Mouse (Mus musculus): ENCODE results near the gene Mtmr12. TPM values are rescaled to one million over a fixed set of nuclear protein-coding genes. Genes with fewer than 3 reads are reported as not detected.
"Not testable (repeated sequence)": the region's sequence is repeated elsewhere in the genome, so short reads cannot be mapped to it uniquely, and the experiment has no call there.

The Mtmr12 gene
- polyA plus RNA-seq (2015; fragmentation: Nextera tagmentation; extraction: Ambion mirVana), result 6.5 and 9.6 TPM in 2 replicates

DNA sequence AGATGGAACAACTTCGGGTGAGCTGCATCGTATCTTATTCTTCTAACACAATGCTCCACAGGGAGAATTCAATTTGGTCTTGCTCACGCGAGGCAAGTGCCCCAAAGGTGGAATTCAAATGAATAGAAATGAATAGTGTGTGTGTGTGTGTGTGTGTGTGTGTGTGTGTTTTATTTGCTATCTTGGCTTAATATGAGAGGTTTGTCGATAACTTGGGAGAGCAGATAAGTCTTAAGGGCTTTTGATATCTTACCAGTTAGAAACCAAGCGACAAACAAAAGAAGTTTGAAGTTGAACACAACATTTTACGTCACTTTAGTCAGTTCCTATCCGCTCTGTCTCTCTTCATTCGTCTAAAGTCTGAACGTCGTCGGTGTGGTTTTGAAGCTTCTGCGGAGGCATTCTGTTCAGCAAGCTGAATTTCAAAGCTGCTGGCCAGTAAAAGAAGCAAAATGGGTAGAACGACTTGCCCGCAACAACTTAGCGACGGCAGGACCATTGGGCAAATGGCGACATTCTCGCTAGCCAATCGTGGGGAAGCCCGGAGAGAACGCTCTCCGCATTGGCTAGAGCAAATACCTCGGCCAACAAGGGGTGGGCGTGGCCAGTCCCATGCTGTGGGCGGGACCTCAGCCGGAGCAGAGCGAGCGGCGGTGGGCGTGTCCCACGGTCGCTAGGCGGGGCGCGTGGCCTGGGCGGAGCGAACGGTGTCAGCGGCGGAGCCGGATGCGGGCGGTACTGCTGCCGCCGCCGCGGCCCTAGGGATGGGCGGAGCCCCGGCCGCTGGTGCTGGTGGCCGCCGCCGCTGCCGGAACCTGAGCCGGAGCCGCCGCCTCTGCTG, at the start of gene Mtmr12:
TSS of gene Mtmr12 (plus strand) at position 710 of the 841 bp plus-strand sequence.
- H3K9ac ChIP-seq (replicated peaks), result peak within 1 kb of the TSS; percentile 89
- no peaks in the 10 kb centered on the region for H3K36me3 ChIP-seq
- peak within 1 kb of the TSS; percentile 67 for H3K4me2 ChIP-seq
- H3K4me3 ChIP-seq (replicated peaks), result peak within 1 kb of the TSS; percentile 96
- WGBS, result under 1% methylated on average over 53 of the region's 58 CpGs
- no peaks in the 10 kb centered on the region for H3K9me3 ChIP-seq (replicated peaks)
- peak; percentile 98 for ATAC-seq (ENCODE audit: low FRiP score)
- H3K27me3 ChIP-seq (replicated peaks), result no peaks in the 10 kb centered on the region
- H3K4me1 ChIP-seq, result peaks cover 38% of the 10 kb centered on the region
- peak within 1 kb of the TSS; percentile 93 for H3K27ac ChIP-seq (replicated peaks)

DNA sequence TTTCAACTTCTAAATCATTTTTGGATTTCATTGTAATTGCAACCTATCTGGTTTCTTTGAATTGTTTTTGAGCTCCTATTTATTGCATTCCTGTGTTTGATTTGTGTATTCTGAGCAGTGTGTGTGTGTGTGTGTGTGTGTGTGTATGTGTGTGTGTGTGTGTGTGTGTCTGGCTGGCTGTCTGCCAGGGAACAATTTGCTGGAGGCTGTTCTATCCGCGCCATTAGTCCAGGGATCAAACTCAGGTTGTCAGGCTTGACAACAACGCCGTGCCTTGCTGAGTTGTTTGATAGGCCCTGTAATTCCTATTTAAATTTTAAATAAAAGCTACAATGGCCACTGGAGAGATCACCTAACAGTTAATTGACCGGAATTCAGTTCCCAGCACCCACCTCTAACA, 26.7 kb upstream of the Mtmr12 start:
- Histone ChIP-seq H3K4me1 (no peaks in the 10 kb centered on the region), H3K27me3 (replicated peaks) (no peaks in the 10 kb centered on the region), H3K4me3 (replicated peaks) (no peak overlapping the region), H3K9ac (replicated peaks) (no peak overlapping the region), H3K27ac (replicated peaks) (no peak overlapping the region), H3K4me2 (no peak overlapping the region), H3K9me3 (replicated peaks) (no peaks in the 10 kb centered on the region), H3K36me3 (peaks cover 53% of the 10 kb centered on the region)
- 45% methylated on average over 5 of the region's 5 CpGs for WGBS
- ATAC-seq (ENCODE audit: low FRiP score), result no peak

DNA sequence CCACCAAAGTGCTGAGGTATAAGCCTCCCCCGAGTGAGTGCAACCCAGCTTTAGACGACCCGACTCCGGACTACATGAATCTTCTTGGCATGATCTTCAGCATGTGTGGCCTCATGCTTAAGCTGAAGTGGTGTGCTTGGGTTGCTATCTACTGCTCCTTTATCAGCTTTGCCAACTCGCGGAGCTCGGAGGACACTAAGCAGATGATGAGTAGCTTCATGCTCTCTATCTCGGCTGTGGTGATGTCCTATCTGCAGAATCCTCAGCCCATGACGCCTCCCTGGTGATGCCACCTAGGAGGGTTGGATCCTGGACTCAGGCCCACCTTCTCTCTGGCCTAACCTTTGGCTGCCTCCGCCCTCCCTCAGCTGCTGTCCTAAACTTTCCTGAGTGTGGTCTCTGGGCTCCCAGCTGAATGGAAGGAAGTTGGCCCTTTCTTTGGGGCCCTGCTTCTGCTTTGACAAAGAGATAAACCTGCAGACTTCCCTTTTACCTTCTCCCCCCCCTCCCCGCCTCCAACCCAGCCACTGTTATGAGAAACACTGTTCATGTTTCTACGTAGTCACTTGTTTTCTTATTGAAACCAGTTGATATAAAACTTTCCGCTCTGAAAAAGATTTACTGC, 23.5 kb upstream of the Mtmr12 start:
- peaks cover 29% of the 10 kb centered on the region for H3K36me3 ChIP-seq
- WGBS, result 90% methylated on average over 13 of the region's 13 CpGs
- not testable (repeated sequence) for H3K9me3 ChIP-seq (replicated peaks)

DNA sequence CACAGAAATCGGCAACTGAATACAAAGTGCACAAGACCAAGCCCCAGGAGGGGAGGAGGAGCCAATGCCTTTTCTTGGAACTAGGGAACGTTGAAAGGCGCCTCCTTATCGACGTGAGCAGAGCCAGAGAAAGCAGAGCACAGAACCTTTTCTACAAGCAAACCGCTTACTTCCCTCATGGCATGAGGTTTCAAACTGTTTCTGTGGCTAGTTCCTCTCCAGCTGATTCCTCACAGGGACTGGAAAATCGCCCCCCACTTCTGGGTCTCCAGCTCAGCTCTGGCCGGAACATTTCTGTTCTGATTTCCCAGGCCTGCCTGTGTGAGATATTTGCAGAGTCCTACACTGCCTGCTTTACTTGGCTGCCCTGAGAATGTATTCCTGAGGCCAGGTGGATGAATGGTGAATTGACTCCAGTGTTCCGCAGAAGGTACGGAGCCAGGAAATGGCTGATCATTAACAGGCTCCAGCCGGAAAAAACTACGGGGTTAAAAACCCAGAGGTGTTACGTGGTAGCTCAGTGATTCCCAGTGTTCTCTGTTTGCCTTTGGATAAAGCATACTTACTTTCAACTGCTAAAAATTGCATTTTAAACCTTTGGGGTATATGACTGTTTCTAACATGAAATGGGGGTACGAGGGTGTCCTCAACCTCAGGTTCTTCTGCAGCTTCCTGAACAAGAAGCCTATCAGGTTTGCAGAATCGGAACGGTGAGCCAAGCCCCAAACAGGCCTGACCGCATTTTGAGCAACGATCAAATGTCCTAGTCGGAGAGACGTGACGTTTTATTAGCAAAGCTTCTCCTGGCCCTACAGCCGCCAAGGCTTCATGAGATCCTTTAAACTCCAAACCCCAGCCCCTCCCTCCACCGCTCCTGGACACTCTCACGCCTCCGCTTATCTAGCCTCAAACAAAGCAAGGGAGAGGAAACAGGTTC, 10.7 kb upstream of the Mtmr12 start:
- WGBS, result 71% methylated on average over 25 of the region's 25 CpGs
- peaks cover 11% of the 10 kb centered on the region; the same call in 1 of the 2 replicates for H3K36me3 ChIP-seq
- H3K27me3 ChIP-seq (replicated peaks), result no peaks in the 10 kb centered on the region
- H3K4me1 ChIP-seq, result no peaks in the 10 kb centered on the region
- no peak overlapping the region for H3K27ac ChIP-seq (replicated peaks)
- H3K9ac ChIP-seq (replicated peaks), result no peak overlapping the region
- H3K9me3 ChIP-seq (replicated peaks), result no peaks in the 10 kb centered on the region
- H3K4me3 ChIP-seq (replicated peaks), result no peak overlapping the region
- no peak for ATAC-seq (ENCODE audit: low FRiP score)
- no peak overlapping the region for H3K4me2 ChIP-seq

More for the DNA sequence above, 23.5 kb upstream of the Mtmr12 start:
- not testable (repeated sequence) for H3K4me2 ChIP-seq; H3K4me3 ChIP-seq (replicated peaks); H3K27me3 ChIP-seq (replicated peaks); H3K27ac ChIP-seq (replicated peaks); ATAC-seq (ENCODE audit: low FRiP score); H3K4me1 ChIP-seq; H3K9ac ChIP-seq (replicated peaks)

DNA sequence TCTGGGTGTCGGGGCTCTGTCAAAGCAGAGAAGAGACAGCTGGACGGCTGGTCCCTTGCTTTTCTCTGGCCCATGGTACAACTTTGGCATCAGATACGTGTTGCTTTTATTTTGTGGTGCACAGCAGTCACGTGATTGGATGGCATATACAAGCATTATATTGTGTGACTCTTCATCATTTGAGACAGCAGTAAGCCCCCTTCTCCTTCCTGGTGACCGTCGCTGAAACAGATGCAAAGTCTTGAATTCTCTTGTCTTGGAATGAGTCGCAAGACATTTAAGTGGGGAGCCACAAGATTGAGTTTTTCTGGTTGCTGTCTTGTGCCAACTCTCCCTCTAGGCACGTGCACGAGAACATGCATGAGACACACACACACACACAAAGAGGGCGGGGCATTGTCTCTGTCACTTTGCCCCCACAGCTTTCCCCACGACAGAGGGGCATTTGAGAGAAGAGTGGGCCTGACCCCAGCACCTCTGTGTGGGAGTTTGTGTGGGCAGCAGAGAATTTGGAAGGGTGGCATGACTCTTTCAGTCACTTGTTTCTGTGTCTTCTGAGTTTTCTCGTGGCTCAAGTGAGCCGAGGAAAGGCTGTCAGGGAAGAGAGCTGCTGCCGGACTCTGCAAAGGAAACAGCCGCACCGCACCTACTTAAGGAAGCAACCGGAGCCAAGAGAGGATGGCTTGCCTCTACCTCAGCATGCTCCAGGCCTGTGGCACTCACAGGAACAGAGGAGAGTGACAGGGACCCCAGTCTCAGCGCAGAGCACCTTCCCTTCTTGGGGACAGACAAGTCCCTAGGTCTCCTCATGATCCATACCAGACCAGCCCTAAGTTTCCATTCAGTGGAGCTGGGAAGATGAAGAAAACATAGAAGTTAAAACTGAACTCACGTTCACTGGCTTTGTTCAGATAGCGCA, 9.8 kb upstream of the Mtmr12 start:
- Histone ChIP-seq H3K4me3 (replicated peaks) (no peak overlapping the region), H3K4me1 (no peaks in the 10 kb centered on the region), H3K4me2 (no peak overlapping the region), H3K36me3 (peaks cover 7% of the 10 kb centered on the region; the same call in 1 of the 2 replicates), H3K27ac (replicated peaks) (peak overlapping the region; percentile 33; the same call in 1 of the 2 replicates), H3K9me3 (replicated peaks) (no peaks in the 10 kb centered on the region), H3K9ac (replicated peaks) (no peak overlapping the region), H3K27me3 (replicated peaks) (no peaks in the 10 kb centered on the region)
- no peak for ATAC-seq (ENCODE audit: low FRiP score)
- 79% methylated on average over 20 of the region's 20 CpGs for WGBS

DNA sequence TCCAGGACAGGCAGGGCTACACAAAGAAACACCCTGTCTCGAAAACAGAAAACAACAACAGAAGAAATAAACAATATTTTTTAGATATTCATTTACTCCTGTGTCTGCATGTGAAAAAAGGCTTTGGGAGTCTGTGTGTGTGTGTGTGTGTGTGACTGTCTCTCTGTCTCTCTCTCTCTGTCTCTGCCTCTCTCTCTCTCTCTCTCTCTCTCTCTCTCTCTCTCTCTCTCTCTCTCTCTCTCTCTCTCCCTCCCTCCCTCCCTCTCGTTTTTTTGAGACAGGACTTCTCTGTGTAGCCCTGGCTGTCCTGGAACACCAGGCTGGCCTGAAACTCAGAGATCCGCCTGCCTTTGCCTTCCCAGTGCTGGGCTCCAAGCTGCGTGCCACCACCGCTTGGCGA, 8.9 kb upstream of the Mtmr12 start:
- no peaks in the 10 kb centered on the region for H3K36me3 ChIP-seq
- H3K27me3 ChIP-seq (replicated peaks), result no peaks in the 10 kb centered on the region
- no peaks in the 10 kb centered on the region for H3K9me3 ChIP-seq (replicated peaks)
- no peak overlapping the region for H3K4me2 ChIP-seq
- H3K4me3 ChIP-seq (replicated peaks), result no peak overlapping the region
- no peak for ATAC-seq (ENCODE audit: low FRiP score)
- no peaks in the 10 kb centered on the region for H3K4me1 ChIP-seq
- no peak overlapping the region for H3K27ac ChIP-seq (replicated peaks)
- WGBS, result 95% methylated on average over 5 of the region's 6 CpGs
- H3K9ac ChIP-seq (replicated peaks), result no peak overlapping the region

DNA sequence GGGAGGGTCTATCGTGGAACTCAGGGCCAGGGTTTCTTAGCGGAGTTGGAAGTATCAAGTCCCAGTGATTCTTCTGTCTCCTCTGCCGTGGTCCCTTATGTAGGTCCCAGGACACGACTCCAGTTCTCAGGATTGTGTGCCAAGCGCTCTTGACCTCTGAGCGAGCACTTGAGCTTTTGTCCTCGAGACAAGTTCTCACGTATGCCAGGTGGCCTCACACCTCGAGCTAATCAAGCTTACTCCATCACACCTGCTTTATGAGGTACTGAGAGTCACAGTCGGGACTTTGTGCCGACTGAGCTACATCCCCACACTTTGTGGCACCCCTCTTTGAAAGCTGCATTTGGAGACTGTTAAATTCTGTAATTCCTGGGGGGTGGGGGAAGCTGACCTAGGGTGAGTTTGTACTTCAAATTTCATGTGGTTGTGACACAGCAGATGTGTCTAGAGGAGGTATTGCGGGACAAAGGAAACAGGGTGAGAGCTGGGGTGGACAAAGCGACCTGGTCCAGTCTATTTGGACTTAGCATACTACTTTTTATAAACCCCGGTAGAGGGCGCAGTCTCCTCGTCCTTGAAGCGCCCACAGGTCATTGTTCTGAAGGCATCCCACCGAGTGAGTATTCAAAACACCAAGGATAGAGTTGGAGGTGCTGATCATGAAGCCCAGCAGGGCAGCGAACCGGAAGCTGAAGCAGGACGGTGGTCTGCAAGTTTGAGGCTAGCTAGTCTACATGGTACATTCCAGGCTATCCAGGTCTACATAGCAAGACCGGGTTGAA, 8.2 kb upstream of the Mtmr12 start:
- H3K4me1 ChIP-seq, result no peaks in the 10 kb centered on the region
- H3K27ac ChIP-seq (replicated peaks), result no peak overlapping the region
- no peaks in the 10 kb centered on the region for H3K27me3 ChIP-seq (replicated peaks)
- no peak overlapping the region for H3K4me2 ChIP-seq
- H3K9me3 ChIP-seq (replicated peaks), result no peaks in the 10 kb centered on the region
- ATAC-seq (ENCODE audit: low FRiP score), result peak; percentile 53
- whole genome bisulfite sequencing, result 37% methylated on average over 22 of the region's 22 CpGs
- H3K9ac ChIP-seq (replicated peaks), result no peak overlapping the region
- no peak overlapping the region for H3K4me3 ChIP-seq (replicated peaks)
- no peaks in the 10 kb centered on the region for H3K36me3 ChIP-seq

DNA sequence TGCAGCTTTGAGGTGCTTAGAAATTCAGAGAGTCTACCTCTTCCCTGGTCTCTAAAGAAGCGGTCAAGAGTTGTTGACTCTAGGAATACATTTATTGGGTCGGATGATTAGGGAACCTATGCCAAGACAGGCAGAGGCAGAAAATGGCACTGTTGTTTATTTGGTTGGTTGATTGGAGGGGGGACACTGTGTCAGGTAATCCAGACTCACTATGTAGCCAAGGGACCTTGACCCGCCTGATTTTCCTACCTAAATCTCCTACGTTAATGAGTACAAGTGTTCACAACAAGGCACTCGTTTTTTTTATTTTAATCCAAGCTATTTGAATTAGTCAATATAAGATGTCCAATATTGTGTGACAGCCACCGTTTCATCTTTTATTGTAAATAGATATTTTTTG, 7.5 kb upstream of the Mtmr12 start:
- Histone ChIP-seq H3K4me2 (no peak overlapping the region), H3K36me3 (no peaks in the 10 kb centered on the region), H3K9ac (replicated peaks) (no peak overlapping the region), H3K27me3 (replicated peaks) (no peaks in the 10 kb centered on the region), H3K9me3 (replicated peaks) (no peaks in the 10 kb centered on the region), H3K4me1 (no peaks in the 10 kb centered on the region), H3K4me3 (replicated peaks) (no peak overlapping the region), H3K27ac (replicated peaks) (no peak overlapping the region)
- 85% methylated on average over 6 of the region's 6 CpGs for WGBS
- ATAC-seq (ENCODE audit: low FRiP score), result no peak

DNA sequence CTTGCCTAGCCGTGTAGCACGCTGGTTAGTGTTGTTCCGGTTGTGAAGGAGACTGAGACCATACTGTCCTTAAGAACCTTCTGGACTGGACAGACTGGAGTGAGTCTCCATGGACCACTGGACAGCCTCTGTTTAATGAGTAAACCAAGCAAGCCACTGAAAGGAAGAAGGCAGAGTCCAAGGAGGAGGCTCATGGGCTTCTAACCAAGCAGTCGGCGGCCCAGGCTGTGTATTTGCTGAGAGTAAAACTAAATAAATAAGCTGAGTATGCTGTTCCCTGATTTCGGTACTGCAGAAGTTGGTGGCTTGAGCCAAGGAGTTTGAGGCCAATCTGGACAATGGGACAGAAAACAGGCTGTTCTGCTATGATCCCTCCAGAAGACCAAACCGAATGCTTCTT, 4.8 kb upstream of the Mtmr12 start:
- H3K36me3 ChIP-seq, result no peaks in the 10 kb centered on the region
- H3K4me2 ChIP-seq, result no peak overlapping the region
- WGBS, result 96% methylated on average over 7 of the region's 7 CpGs
- no peaks in the 10 kb centered on the region for H3K9me3 ChIP-seq (replicated peaks)
- H3K4me1 ChIP-seq, result peaks cover 7% of the 10 kb centered on the region
- H3K4me3 ChIP-seq (replicated peaks), result no peak overlapping the region
- H3K27ac ChIP-seq (replicated peaks), result no peak overlapping the region
- no peaks in the 10 kb centered on the region for H3K27me3 ChIP-seq (replicated peaks)
- no peak overlapping the region for H3K9ac ChIP-seq (replicated peaks)
- no peak for ATAC-seq (ENCODE audit: low FRiP score)

DNA sequence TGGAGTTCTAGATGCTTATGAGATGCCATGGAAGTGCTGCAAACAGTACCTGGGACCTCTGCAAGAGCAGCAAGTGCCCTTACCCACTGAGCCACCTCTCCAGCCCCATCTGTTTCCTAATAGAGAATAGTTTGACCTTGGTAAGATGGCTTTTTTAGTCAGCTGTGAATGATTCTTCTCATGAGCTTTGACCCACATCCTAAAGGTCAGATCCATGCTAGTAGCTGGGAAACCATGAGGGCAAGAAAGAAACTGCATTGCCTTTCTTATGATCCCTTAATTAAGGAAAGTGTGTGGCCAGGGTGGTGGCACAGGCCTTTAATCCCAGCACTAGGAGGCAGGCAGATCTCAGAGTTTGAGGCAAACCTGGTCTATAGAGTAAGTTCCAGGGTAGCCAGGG, 3.0 kb upstream of the Mtmr12 start:
- Histone ChIP-seq H3K9me3 (replicated peaks) (no peaks in the 10 kb centered on the region), H3K4me1 (peaks cover 20% of the 10 kb centered on the region), H3K27ac (replicated peaks) (no peak overlapping the region), H3K36me3 (no peaks in the 10 kb centered on the region), H3K4me3 (replicated peaks) (no peak overlapping the region), H3K9ac (replicated peaks) (no peak overlapping the region), H3K27me3 (replicated peaks) (no peaks in the 10 kb centered on the region), H3K4me2 (no peak overlapping the region)
- ATAC-seq (ENCODE audit: low FRiP score), result no peak

Measured in neural tube, embryonic 15.5 days (tissue).